Mouse (Mus musculus) testis, adult 2 months (tissue): ENCODE data around the gene Olfr1110. TPM values are rescaled to one million over a fixed set of nuclear protein-coding genes. Genes with fewer than 3 reads are reported as not detected.
"Not testable (repeated sequence)": the region's sequence is repeated elsewhere in the genome, so short reads cannot be mapped to it uniquely, and the experiment has no call there.

Source experiments
- H3K27ac ChIP-seq: fragments of 200-500 bp; 2 replicates; pipeline ENCODE4 v1.5.1; 2012; ENCODE audit warnings: low read depth, low read length; ENCODE audit not compliant: control insufficient read depth, insufficient read depth
- H3K27me3 ChIP-seq: fragments of 200-500 bp; 2 replicates; pipeline ENCODE4 v1.6.1; 2012; ENCODE audit warnings: mild to moderate bottlenecking, low read length, moderate library complexity; ENCODE audit not compliant: control insufficient read depth, insufficient read depth
- H3K36me3 ChIP-seq: fragments of 200-500 bp; 2 replicates; pipeline ENCODE4 v1.6.1; 2012; ENCODE audit warnings: mild to moderate bottlenecking, low read length; ENCODE audit not compliant: control insufficient read depth, insufficient read depth
- H3K4me1 ChIP-seq: fragments of 200-500 bp; 2 replicates; pipeline ENCODE4 v1.6.1; 2012; ENCODE audit warnings: low read length; ENCODE audit not compliant: control insufficient read depth, insufficient read depth
- H3K4me3 ChIP-seq: fragments of 200-500 bp; 2 replicates; pipeline ENCODE4 v1.5.1; 2012; ENCODE audit warnings: low read depth, mild to moderate bottlenecking, low read length, moderate library complexity, mixed read lengths; ENCODE audit not compliant: control insufficient read depth
- CTCF ChIP-seq: fragments of 200-500 bp; IDR thresholded peaks from 2 replicates; pipeline ENCODE4 v1.5.1; 2012; ENCODE audit warnings: low read depth, mild to moderate bottlenecking, inconsistent platforms, low read length, moderate library complexity; ENCODE audit not compliant: control insufficient read depth, insufficient read depth, insufficient replicate concordance
- POLR2A ChIP-seq: fragments of 200-500 bp; IDR thresholded peaks from 2 replicates; pipeline ENCODE4 v1.6.1; 2012; ENCODE audit warnings: low read depth, mild to moderate bottlenecking, inconsistent platforms, low read length, moderate library complexity; ENCODE audit not compliant: control insufficient read depth
- polyA plus RNA-seq: library from polyadenylated mRNA; depleted of rRNA; stranded (reverse); fragments of >200 nt; gene quantifications from 2 replicates; pipeline ENCODE4 v1.2.3, GENCODE M21; 2012; rRNA removed

Olfr1110 gene
- polyA plus RNA-seq: not detected in 2 replicates

DNA sequence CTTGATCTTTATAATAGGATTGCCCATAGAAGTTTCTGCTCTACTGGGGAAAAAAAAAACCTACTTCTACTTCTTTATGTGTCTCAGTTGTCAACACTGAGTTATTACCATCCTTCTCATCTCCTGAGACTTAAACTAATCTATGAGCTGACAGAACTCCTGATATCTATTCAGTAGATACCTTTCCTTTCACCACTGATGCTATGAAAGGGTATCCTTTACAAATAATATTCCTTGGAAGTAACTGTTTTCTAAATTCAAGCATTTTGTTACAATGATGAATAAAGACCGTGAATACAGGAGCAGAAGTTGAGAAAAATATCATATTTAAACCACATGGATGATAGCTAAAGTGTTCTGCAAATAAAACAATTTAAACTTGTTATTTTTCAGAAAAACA lies at the start of gene Olfr1110:
Gene Olfr1110 (minus strand): TSS at position 101 of the 400 bp plus-strand sequence.
- H3K27me3 ChIP-seq: no peaks in the 10 kb centered on the region
- no peaks in the 10 kb centered on the region for H3K4me1 ChIP-seq
- H3K4me3 ChIP-seq: no peak within 1 kb of the TSS
- H3K27ac ChIP-seq: no peak within 1 kb of the TSS
- no peak for TF ChIP-seq POLR2A
- TF ChIP-seq CTCF: no peak
- H3K36me3 ChIP-seq: no peaks in the 10 kb centered on the region

DNA sequence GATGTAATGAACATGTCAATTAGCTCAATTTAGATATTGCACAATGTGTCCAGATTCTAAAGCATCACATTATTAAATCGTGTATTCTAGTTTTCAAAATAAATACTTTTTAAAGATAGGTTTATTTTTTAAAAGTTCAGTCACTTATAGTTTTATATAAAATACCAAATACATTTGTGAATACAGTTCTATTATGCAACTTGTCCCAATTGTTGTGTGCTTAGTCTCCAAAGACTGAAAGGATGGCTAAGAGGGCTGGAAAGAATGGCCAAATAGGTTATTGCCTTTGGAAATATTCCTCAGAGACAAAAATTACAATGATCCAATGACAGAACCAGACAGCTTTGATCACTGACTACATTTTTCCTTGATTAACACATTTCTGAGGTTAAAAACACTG lies 47.4 kb upstream of the Olfr1110 start, which contains the start of gene Olfr1112:
Gene Olfr1112 (plus strand): TSS at position 301 of the 400 bp plus-strand sequence.
- H3K36me3 ChIP-seq: no peaks in the 10 kb centered on the region
- H3K27ac ChIP-seq: no peak within 1 kb of the TSS
- no peak within 1 kb of the TSS for H3K4me3 ChIP-seq
- H3K27me3 ChIP-seq: no peaks in the 10 kb centered on the region
- TF ChIP-seq CTCF: no peak
- no peak for TF ChIP-seq POLR2A
- no peaks in the 10 kb centered on the region for H3K4me1 ChIP-seq

GRCm38 (mm10) chr2:87167731-87168130 lies 27.6 kb upstream of the Olfr1110 start:
- not testable (repeated sequence) for H3K4me1 ChIP-seq, H3K4me3 ChIP-seq, H3K27me3 ChIP-seq, H3K36me3 ChIP-seq, H3K27ac ChIP-seq

DNA sequence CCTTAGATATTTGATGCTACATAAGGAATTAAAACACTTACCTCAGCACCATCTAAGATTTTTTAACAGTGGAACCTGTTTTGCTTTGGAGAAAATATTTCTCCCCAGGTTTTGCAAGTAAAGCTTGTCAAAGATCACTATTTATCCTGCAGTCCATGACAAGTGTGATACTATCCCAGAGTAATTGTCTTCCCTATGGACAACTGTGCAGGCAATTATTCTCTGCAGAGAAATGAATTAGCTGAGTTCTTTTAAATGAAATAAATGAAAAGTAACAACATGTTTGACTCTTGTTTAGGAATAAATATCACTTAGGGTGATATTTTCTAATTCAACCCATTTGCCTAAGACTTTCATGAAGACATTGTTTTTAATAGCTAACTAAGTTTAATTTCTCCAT lies 12.4 kb upstream of the Olfr1110 start, which contains the start of gene Olfr1111:
Gene Olfr1111 (minus strand): TSS at position 101 of the 400 bp plus-strand sequence.
- no peak for TF ChIP-seq CTCF
- no peak for TF ChIP-seq POLR2A
- Histone ChIP-seq H3K36me3 (no peaks in the 10 kb centered on the region), H3K4me1 (no peaks in the 10 kb centered on the region), H3K4me3 (no peak within 1 kb of the TSS), H3K27me3 (no peaks in the 10 kb centered on the region), H3K27ac (no peak within 1 kb of the TSS)

DNA sequence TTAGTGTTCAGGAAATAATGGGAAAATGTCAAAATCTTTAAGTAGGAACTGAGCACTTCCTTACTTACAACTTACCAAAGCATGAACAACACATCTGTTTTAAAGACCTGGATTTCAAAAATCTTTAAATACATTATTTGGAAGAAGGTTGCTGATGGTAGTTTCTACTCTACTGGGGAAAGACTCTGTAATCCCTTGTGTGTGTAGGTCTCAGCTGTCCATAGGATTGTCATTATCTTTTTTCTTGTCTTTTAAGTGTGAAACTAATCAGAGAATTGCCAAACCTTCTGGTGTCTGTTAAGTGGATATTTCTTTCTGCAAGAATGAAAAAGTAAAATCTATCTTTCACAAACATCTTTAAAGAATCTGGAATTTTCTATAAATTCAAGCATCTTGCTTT lies 25.6 kb downstream of the Olfr1110 start, which contains the start of gene Olfr259:
Gene Olfr259 (minus strand): TSS at position 101 of the 400 bp plus-strand sequence.
- Histone ChIP-seq H3K27me3 (no peaks in the 10 kb centered on the region), H3K4me1 (no peaks in the 10 kb centered on the region), H3K36me3 (no peaks in the 10 kb centered on the region), H3K27ac (no peak within 1 kb of the TSS), H3K4me3 (no peak within 1 kb of the TSS)
- TF ChIP-seq CTCF: no peak
- no peak for TF ChIP-seq POLR2A

DNA sequence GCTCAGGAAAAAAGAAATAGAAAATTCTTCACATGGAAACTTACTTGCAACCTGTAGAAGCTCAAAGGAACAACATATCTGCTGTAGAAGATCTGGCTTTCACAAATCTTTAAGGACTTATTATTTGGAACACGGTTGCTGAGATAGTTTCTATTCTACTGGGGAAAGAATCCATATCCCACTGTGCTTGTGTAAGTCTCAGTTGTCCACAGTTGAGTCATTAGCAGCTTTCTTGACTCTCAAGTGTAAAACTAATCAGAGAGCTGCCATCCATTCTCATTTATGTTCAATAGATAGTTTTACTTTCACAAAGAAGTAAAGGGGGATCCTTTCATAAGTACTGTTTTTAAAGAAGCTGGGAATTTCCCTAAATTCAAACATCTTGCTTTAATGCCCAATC lies 44.2 kb downstream of the Olfr1110 start, which contains the start of gene Olfr1109:
Gene Olfr1109 (minus strand): TSS at position 101 of the 400 bp plus-strand sequence.
- H3K27me3 ChIP-seq: no peaks in the 10 kb centered on the region

More for the DNA sequence above, 44.2 kb downstream of the Olfr1110 start, which contains the start of gene Olfr1109:
- TF ChIP-seq CTCF: no peak
- TF ChIP-seq POLR2A: no peak
- Histone ChIP-seq H3K4me3 (no peak within 1 kb of the TSS), H3K36me3 (no peaks in the 10 kb centered on the region), H3K4me1 (no peaks in the 10 kb centered on the region), H3K27ac (no peak within 1 kb of the TSS)

Other genes with a start within 250 kb of the Olfr1110 start
- not detected in 2 replicates for gene Olfr1097, start 248.1 kb downstream of the Olfr1110 start, polyA plus RNA-seq
- gene Olfr1098, start 215.8 kb downstream of the Olfr1110 start, polyA plus RNA-seq: not detected in 2 replicates
- not detected in 2 replicates for gene Olfr1099, start 179.6 kb downstream of the Olfr1110 start, polyA plus RNA-seq
- gene Olfr1100, start 160.3 kb downstream of the Olfr1110 start, polyA plus RNA-seq: not detected in 2 replicates
- gene Olfr1101, start 149.1 kb downstream of the Olfr1110 start, polyA plus RNA-seq: not detected in 2 replicates
- not detected in 2 replicates for gene Olfr1102, start 141.9 kb downstream of the Olfr1110 start, polyA plus RNA-seq
- not detected in 2 replicates for gene Olfr1104, start 113.2 kb downstream of the Olfr1110 start, polyA plus RNA-seq
- not detected in 2 replicates for gene Olfr1105, start 103.8 kb downstream of the Olfr1110 start, polyA plus RNA-seq
- gene Olfr1106, start 88.0 kb downstream of the Olfr1110 start, polyA plus RNA-seq: not detected in 2 replicates
- gene Olfr1107, start 64.5 kb downstream of the Olfr1110 start, polyA plus RNA-seq: not detected in 2 replicates
- gene Olfr1109, start 44.3 kb downstream of the Olfr1110 start, polyA plus RNA-seq: not detected in 2 replicates
- not detected in 2 replicates for gene Olfr259, start 25.7 kb downstream of the Olfr1110 start, polyA plus RNA-seq
- not detected in 2 replicates for gene Olfr1111, start 12.3 kb upstream of the Olfr1110 start, polyA plus RNA-seq
- gene Olfr1112, start 47.5 kb upstream of the Olfr1110 start, polyA plus RNA-seq: not detected in 2 replicates
- gene Olfr1113, start 68.7 kb upstream of the Olfr1110 start, polyA plus RNA-seq: not detected in 2 replicates
- not detected in 2 replicates for gene Olfr1115, start 107.7 kb upstream of the Olfr1110 start, polyA plus RNA-seq
- not detected in 2 replicates for gene Olfr1116, start 127.2 kb upstream of the Olfr1110 start, polyA plus RNA-seq
- gene Olfr1118, start 167.3 kb upstream of the Olfr1110 start, polyA plus RNA-seq: not detected in 2 replicates
- not detected in 2 replicates for gene Olfr1120, start 214.5 kb upstream of the Olfr1110 start, polyA plus RNA-seq
- not detected in 2 replicates for gene Olfr1121, start 229.6 kb upstream of the Olfr1110 start, polyA plus RNA-seq
- gene Olfr1122, start 245.5 kb upstream of the Olfr1110 start, polyA plus RNA-seq: not detected in 2 replicates